Mouse (Mus musculus) thymus, postnatal 36 days (tissue): ENCODE measurements around the gene Tgfb3.

Source experiments
- DNase-seq, 2 experiments: peaks; one replicate each; pipeline ENCODE4 v3.0.0; 2022; ENCODE audit warnings: mixed read lengths in 2 of 2

The Tgfb3 gene

DNA sequence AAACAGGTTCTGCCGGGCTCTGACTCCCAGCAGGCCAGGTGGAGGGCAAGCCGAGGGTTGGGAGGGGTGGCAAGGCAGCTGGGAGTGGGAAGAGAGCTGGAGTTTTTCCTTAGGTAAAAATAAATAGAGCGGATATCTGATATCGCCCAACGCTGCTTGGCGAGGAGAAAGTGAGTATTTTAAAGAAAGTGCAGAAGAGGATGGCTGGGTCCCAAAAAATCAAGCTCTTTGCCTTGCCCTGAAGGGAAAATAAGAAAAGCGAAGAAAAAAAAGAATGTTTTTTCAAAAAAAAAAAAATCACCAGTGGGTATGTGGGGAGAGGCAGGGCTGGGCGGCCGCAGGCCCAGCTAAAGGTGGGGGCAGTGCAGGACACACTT, 677 bp downstream of the Tgfb3 start:
- no peak for DNase-seq

DNA sequence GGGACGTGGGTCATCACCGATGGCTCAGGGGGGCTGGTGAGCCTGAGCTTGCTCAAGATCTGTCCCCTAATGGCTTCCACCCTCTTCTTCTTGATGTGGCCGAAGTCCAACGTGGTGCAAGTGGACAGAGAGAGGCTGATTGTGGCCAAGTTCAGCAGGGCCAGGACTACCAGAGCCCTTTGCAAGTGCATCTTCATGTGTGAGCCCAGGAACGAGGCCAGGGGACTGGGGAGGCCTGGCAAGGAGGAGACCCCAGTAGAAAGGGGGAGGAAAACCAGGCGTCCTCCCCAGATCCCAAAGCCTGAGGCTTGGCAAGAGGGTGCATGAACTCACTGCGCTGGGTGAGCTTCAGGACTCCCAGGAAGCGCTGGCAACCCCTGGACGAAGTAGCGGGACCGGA, 1.1 kb downstream of the Tgfb3 start:
- DNase-seq = no peak

DNA sequence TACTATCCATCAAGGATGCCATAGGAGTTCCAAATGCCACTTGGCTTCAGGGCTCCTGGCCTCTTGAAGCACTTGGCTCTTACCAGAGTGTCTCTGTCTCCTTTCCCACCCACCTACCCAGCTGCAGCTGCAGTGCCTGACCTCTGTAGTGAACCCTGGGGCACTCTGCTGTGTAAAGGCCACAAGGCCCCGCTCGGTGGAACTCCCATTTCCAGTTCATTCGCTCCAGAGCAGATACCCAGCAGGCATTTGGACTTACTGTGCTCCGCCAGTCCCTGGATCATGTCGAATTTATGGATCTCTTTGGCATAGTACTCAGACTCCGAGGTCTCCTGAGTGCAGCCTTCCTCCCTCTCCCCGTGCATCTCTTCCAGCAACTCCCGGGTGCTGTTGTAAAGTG, 1.5 kb downstream of the Tgfb3 start:
- DNase-seq = no peak

DNA sequence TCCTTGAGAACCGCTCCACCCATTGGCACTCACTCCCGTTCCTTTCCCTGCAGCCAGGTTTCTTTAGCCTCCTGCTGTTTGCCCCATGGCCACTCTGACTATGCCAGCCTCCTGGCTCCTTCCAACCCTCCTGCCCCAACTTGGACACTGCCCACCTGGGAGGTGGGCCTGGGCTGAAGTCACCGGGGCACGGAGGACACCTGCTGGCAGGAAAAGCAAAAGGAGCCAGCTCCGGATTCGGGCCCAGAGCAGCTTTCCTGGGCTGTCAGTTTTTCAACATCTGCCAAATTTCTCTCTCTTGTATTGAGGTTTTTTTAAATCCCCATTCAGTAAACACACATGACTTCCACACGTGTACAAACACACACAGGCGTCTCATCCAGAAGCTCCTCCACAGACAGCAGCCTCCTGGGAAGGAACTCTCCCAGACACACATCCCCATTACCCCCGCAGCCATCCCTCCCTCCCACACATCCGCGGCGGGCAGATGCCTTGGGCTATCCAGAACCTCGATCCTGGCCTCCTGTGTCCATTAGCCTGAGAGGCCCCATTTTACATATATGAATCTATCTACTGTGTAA, 2.4 kb downstream of the Tgfb3 start:
- DNase-seq = no peak

DNA sequence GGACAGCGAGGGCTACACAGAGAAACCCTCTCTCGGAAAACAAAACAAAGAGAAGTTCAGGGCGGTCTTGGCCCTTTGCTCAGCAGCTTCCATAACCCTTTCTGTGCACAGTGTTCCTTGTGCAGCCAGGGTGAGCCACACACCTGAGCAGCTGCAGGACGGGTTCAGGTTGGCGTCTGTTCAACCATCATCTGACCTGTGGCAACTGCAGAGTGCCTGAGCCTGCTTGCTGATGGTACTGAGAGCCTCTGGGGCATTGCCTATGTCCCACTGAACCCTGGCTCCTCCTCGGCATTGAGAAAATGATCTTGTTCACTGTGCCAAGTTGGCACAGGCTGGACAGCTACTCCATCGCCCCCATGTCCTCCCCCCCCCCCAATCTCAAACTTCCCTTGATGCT, 3.5 kb downstream of the Tgfb3 start:
- no peak for DNase-seq

DNA sequence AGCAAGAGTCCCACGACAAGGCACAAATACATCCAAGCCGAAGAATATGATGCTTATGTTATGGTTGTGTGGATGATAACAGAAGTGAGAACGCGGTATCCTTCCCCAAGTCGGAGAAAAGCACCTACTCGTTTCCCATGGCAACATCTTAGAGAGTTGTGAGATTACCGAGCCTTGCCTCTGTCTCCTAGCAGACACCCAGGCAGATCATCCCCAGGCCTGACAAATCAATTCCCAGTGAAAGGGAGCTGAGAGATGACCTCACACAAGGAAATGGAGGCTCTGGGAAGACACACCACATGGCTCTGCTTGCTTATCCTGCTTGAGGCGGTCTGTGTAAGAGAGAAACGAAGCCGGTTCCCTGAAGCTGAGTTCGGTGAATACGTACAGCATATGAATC, 4.2 kb downstream of the Tgfb3 start:
- DNase-seq = no peak

DNA sequence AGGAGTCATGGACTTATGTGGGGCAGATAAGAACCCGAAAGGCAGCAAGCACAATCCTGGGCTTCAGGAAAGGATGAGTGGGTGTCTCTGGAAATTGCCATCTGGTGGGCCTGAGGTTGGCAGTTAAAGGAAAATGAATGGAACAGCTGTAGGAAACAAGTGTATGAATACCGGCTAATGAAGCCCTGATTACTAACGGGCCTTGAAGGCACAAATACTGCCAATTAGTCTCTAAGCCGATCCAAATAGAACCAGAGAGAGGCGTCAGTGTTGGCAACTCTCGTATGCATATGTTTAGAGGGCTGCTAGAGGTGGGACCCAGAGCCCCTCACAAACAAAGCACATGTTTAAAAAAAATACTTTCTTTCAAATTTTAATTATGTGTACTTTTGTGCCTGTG, 7.4 kb downstream of the Tgfb3 start:
- no peak for DNase-seq

DNA sequence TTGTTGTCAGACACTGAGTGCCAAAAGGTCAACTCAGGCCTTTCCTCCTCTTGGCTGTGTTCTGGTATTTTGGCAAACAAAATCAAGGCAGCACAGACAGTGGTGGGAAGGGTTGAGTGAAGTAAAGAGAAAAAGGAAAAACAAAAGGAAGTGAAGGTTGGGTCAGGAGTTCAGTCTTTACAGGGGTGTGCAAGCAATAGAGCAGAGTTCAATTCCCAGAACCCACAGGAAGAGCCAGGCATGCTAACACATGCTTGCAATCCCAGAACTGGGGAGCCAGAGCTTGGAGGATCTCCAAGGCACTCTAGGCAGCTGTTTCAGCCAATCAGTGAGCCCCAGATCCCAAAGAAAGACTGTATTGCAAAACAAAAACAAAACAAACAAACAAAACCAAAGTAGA, 14.0 kb downstream of the Tgfb3 start:
- no peak for DNase-seq

DNA sequence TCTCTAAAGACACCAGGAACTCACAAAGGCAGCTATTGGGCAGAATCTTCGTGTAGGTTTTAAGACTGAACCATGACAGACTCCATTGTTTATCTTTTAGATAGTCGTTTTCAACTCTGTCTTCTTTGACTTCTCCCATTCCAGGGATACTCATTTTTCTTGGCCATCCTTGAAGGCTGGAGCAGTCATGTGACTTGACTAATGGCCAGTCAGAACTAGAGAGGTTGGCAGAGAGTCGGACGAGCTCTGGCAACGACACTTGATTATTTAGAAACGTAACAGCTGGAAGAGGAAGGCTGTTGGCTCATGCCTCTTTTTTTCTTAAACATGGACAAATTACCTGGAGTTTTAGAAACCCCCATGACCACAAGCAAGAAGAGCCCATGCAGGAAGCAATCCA, 19.5 kb downstream of the Tgfb3 start:
- DNase-seq = no peak

DNA sequence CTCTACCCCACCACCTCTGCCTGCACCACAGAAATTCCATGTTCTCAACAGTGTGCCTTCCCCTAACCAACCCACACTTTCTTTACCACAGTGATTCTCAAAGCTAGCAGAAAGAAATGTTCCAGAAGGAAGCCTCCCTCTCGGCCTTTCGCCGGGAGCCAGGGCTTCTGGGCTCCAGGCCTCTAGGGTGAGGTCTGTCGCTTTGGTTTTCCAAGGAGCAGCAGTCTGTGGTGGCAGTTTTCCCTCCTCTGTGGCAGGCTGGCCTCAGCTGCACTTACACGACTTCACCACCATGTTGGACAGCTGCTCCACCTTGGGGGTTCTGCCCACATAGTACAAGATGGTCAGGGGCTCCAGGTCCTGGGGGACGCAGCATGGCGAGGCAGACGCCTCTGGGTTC, 21.3 kb downstream of the Tgfb3 start:
- no peak for DNase-seq

DNA sequence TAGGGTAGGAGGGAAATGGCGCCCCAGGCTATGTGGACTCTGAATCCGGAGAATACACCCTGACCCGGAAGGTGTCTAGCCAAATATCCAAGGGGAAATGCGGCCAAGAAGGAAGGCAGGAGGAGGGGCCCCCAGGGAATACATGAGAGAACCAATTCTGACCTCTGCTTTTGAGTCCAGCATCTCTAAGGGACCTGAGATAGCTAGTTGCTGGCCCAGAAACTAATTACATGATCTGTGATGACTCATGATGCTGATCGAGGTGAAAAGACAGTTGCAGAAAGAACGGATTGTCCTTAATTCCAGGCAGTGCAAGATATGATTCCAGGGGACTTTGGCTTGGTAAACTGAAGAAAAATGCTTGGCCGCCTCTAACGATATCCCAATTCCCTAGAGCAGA, 21.9 kb downstream of the Tgfb3 start:
- DNase-seq = no peak

DNA sequence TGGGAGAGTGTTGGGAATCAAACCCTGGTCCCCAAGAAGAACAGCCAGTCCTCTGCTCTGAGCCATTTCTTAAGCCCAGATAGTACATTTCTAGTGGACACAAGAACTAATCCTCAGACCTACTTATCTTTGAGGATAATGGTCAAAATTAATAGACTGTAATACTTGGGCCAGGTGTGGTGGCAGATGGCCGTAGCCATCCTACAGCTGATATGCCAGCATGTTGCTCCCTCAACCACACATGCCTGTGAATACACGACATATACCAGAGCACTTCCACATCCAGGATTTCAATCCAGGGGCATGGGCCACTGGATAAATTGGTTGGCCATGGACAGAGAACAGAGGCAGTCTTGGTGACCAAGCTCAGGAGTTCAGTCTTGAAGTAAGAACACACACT, 23.5 kb downstream of the Tgfb3 start:
- no peak for DNase-seq

DNA sequence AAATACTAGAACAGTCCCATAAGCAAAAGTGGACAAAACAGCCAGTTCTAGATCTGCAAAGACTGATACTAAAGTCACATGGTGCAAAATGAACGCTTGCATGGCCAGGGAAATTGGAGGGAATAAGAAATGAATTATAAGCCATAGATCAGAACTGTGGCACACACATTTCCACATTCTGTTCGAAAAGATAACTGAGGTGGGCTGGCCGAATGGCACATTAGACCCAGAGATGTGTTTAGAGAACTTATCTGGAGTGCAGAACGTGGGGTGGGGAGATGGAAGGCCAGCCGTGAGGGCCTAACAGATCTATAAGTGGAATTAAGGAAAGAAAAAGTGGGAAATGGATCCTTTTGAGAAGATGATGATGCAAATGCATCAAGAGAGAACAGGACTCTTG, 27.4 kb downstream of the Tgfb3 start:
- no peak for DNase-seq

DNA sequence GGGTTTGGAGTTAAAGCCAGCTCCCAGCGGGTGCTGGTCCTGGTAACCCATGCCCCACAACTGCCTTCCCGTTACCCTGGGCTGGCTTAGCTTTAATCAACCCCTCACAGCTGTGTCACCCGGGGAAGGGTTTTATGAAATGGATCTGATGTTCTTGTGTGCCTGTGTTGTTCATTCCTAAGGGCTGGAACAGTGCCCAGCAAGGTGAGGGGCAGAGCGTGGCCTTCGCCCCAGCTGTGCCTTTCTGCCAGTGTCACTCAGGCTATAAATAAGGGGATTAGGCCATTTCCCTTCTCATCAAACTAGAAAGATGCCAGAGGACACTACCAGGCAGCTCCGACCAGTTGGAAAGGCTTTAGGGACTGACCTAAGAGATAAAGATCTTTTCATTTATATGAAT, 29.0 kb downstream of the Tgfb3 start:
- DNase-seq = no peak

DNA sequence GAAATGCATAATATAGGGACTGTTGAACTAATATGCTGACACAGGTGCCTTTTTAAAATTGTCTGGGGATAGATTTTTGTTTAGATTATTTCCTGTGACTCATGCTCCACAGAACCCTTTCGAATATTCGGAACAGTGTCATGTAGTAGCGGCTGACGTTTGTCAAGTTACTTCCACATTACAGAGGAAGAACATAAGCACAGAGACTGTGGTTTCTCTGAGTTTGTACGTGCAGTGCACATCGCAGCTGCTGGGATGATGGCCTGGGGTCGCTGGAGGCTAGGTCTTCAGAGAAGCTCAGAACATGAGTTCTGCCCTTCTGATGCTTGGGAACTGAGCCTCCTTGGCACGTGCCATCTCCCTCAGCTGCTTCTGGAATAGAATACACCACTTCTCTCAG, 31.5 kb downstream of the Tgfb3 start:
- DNase-seq = peak in 1 of 2 experiments; percentile 16

DNA sequence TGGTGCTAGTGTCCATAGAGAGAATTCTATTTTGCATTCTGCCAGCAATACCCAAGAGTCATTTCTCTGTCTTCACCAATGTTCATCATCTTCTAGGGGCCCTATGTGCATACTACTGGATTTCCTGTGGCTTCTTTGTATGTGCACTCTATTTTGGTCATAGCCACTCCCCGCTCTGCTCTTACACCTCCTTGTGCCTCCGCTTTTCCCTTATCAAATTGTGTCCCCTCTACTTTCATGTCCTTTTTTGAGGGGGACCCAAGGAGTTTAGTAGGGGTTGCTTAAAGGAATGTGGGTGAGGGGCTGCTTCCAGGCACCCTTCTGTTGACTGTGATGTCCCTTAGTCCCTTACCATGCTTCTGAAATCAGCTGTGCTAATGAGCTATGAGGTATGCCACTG, 32.1 kb downstream of the Tgfb3 start:
- DNase-seq = no peak

DNA sequence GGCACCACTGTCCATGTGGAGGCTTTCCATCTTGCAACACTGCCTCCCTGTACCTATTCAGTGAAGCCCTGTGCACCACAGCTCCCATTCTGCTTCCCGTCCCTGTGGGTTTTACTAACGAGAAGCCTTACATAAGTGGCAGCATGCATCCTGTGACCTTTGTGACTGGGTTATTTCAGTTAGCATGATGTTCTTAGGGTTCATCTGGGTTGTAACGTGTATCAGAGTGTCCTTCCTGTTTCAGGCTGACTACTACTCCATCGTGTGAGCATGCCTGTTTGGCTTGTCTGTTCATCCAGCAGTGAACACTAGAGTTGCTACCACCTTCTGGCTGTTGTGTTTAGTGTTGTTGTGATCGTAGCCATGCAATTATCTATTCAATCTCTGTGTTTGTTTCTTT, 32.7 kb downstream of the Tgfb3 start:
- no peak for DNase-seq

DNA sequence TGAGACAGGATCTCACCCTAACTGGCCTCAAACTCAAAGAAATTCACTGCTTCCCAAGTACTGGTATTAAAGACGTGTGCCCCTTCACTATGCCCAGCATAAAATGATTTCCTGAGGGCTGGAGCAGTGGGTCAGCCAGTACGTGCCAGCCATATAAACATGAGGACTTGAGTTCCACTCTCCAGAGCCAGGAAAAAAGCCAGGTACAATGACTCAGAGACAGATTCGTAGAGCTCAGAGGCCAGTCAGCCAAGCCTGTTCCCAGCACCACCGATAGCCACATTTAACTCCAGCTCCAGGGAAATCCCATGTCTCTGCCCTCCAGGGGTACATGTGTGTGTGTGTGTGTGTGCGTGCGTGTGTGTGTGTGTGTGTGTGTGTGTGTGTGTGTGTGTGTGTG, 39.1 kb downstream of the Tgfb3 start:
- no peak for DNase-seq

DNA sequence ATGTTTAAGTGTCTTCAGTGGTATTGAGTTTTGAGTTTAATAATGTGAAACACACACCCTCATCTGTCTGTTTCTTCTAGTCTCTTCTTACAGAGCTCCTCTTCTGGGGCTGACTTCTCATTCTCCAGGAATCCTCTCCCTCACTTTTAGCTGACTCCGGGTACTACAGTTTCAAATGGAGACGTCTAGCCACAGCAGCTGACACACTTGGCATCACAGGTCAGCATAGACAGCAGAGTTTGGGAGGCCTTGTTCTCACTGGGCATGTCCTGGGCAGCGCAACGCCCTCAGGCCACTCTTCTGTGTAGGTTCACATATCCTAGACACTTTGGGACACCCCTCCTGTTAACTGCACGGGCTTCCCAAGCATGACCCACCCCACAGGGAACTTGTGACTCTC, 39.8 kb downstream of the Tgfb3 start:
- no peak for DNase-seq

DNA sequence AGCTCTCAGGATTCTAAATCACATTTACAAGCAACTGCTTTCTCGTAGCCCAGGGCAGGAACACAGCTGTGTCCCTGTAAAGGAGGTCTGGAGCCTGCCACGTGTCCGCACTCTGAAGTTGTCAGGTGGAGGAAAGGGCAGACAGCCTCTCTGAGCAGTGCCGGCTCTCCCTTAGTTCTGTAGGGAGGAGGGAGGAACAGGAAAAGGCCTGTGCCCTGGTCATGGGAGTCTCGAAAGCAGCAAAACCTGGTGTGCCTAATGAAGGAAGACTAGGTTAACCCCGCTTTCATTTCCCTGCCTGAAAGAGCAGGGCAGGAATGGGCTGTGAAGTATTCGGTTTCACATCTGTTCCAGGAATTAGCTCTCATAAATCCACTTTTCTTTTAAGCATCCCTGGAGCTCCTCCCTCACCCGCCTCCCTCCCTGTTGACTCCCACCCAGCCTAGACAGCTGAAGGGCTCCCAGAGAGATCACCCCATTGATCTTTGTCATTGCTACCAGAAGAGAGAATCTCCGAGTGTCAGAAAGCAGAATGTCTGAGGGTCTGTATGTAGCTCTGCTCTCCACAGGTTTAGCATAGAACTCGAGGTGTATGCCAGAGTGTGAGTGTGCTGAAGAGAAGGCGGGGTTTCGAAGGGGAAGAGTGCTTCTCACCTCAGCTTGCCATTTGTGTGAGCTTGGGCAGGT, 41.5 kb downstream of the Tgfb3 start:
- no peak for DNase-seq

DNA sequence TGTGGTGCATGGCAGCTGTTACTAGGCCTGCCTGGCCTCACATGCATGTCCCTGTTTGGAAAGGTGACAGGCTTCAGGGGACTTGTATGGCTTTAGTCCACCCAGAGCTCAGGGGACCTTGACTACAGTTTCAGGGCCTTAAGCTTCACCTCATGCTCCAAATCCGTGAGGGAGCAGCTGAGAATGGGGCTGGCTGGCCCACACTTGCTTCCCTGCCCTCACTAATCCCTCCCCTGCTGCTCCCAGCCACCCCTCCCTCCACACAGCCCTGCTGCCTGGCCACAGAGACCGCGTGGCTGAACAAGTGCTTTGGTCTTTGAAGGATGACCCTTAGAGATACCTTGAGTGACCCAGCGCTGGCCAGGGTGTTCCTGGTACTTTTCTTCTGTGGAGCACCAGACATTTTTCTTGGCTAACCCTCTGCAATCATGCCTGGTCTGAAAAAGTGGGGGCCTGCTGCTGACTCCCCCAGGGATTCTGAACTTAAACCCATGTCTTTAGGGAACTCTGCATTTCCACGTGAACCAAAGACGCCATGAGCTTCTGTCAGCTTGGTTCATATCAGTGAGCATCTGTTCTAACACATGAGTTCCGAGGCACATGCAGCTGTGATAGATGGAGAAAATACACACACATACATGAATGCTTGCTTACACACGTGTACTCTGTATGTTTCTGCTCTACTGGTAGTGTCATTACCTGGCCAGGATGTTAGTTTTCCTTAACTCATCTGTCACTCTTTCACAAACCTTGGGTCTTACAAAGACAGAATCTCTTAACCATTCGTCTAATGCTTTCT, 42.3 kb downstream of the Tgfb3 start:
- no peak for DNase-seq

DNA sequence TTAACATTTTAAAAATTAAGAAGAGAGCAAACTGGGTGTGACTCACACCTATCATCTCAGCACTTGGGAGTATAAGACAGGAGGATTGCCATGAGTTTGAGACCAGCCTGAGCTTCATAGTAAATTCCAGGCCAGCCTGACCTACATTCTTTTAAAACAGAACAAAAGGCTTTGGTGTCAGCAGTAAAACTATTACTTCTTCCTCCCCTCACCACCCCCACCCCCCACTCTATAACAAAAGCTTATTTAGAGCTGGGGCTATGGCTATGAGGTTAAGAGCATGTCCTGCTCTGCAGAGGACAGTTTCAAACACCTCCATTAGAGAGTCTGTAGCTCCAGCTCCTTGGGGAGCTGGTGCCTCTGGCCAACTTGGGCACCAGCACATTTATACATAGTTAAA, 43.3 kb downstream of the Tgfb3 start:
- no peak for DNase-seq

DNA sequence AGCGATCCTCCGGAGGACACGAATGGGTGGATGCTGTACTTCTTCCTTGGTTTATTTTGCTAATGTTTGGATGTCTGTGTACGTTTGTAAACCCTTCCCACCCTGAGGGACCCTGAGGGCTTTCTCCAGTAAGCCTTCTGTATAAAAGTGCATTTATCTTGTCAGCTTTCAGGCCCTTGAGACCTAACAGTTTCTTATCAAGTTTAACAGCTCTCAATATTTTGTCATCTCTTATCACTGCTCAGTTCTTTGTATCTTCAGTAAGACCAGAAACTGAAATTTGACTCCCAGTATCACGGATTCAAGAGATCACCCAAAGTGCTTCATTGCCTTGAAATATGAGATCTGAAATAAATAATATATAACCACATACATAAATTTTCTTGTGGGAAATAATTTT, 47.9 kb downstream of the Tgfb3 start:
- DNase-seq = no peak

DNA sequence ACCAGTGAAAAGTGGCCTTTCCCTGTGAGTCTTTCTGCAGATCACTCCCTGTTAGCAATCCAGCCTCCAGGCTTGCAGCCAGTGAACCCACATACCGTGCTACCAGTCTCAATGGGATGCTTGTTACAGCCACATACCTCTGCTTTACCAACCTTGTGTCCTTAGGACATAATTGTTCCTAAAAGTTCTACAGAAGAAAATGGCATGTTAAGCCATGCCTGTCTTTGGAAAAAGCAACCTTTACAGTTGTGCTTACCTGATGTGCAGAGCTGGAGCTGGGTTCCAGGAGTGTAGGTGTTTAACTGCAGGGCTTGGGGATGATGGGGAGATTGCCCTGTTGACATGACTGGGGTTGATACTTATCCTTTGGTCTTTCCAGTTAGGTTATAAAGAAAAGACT, 51.1 kb downstream of the Tgfb3 start:
- no peak for DNase-seq

DNA sequence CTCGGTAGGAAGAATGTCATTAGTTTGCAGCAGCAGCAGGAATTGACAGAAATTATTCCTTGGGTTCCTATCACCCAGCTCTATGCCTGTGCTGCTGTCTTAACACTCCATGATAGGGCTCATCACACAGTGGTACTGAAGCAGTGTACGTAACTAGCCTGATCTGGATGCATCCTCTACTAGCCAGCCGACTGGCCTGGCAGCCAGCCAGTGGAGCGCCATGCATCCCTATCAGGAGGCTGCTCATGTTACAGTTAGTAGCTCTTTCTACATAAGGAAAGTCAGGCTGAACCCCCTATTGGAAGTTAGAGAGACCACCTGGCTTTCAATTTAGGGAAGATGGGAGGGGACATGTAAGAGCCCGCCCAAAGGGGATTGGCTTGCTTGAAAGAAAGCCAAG, 51.8 kb downstream of the Tgfb3 start:
- no peak for DNase-seq
